Mouse (Mus musculus): ENCODE data around the gene Gm10447. TPM values are rescaled to one million over a fixed set of nuclear protein-coding genes. Genes with fewer than 3 reads are reported as not detected.
A peak's percentile ranks its signal among the peaks of the same experiment; 100 is the strongest.
"Not testable (repeated sequence)": the region's sequence is repeated elsewhere in the genome, so short reads cannot be mapped to it uniquely, and the experiment has no call there.

The Gm10447 gene
- polyA plus RNA-seq, 1 experiment from 2014 or later = 0.07 TPM

DNA sequence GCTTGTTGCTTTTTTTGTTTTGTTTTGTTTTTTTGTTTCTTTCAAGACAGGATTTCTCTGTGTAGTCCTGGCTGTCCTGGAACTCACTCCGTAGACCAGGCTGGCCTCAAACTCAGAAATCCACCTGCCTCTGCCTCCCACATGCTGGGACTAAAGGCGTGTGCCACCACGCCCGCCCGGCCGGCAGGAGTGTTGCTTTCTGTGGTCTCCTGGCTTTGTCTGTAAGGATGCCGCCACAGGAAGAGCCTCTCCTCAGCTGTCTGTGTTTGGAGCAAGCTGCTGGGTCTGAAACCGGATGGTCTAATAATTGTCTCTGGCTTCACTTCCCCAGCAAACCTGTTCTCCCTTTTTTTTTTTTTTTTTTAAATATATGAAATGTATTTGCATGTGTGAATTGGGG, 21.4 kb downstream of the Gm10447 start:
- DNase-seq = no peak
- Histone ChIP-seq H3K4me3 (replicated peaks) (no peak overlapping the region), H3K9ac (no peak overlapping the region), H3K9me3 (replicated peaks) (no peaks in the 10 kb centered on the region), H3K4me2 (no peak overlapping the region), H3K4me1 (replicated peaks) (peaks cover 33% of the 10 kb centered on the region), H3K27ac (no peak overlapping the region), H3K36me3 (no peaks in the 10 kb centered on the region), H3K27me3 (no peaks in the 10 kb centered on the region)
- WGBS (ENCODE audit: insufficient replicate concordance) = 50% methylated on average over 8 of the region's 8 CpGs
- no peak for ATAC-seq (ENCODE audit: low read depth)

DNA sequence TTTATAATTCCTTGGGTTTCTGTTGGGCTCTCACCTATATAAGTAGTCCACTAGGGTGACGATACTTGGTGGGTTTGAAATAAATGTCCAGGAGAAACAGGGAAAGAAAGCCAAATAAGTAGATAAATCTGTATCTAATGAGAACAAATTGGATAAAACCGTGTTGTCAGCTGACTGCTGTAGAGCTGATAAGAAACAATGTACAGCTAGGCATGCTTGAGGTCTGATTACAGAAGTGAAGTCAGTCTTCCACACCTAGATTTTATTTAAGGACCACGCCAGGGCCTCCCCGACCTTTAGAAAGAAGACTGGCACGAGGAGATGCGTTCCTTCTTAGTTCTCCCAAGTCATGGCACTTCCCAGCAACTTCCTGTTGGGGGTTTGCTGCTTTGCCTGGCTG, 23.9 kb downstream of the Gm10447 start:
- Histone ChIP-seq H3K27ac (no peak overlapping the region), H3K9ac (no peak overlapping the region), H3K36me3 (peaks cover 13% of the 10 kb centered on the region), H3K4me1 (replicated peaks) (peaks cover 52% of the 10 kb centered on the region), H3K27me3 (no peaks in the 10 kb centered on the region), H3K9me3 (replicated peaks) (no peaks in the 10 kb centered on the region), H3K4me3 (replicated peaks) (no peak overlapping the region), H3K4me2 (peak overlapping the region; percentile 22)
- 14% methylated on average over 6 of the region's 6 CpGs for WGBS (ENCODE audit: insufficient replicate concordance)
- no peak for ATAC-seq (ENCODE audit: low read depth)
- peak; percentile 37 for DNase-seq

DNA sequence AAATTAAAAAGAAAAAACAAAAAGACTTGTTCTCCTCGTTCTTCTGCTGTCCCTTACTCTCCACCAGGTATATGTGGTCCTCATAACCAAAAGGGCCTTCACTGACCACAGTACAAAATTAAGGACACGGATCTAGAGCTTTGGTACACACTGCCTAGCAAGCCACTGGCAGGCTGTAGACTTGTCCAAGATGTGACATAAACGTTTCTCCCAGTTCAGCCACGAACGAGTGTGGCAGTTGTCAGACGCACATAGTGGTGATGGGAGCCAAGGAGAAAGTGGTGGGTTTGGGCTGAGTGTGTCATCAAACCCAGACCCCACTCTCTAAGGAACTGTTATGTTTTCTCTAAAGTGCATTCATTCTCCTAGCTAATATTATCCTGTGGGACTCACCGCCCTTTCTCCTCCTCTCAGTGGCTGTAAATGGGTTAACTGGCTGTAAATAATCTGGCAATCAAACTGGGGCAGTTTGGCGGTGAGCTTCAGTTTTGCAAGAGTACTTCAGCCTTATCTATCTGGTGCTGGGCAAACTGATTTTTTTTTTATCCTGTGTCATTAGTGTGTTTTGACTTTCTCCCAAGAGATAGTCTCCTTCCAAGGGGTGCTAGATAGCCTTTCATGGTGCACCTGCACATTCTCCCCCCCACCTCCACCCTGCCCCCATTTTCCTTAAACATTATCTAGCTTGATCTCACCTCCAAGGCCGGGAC, 25.4 kb downstream of the Gm10447 start:
- peak overlapping the region; percentile 88 for H3K27ac ChIP-seq
- no peaks in the 10 kb centered on the region for H3K9me3 ChIP-seq (replicated peaks)
- H3K4me3 ChIP-seq (replicated peaks) = peak overlapping the region; percentile 84
- peaks cover 20% of the 10 kb centered on the region for H3K36me3 ChIP-seq
- peak; percentile 25 for ATAC-seq (ENCODE audit: low read depth)
- H3K4me2 ChIP-seq = peak overlapping the region; percentile 85
- H3K9ac ChIP-seq = peak overlapping the region; percentile 61
- H3K4me1 ChIP-seq (replicated peaks) = peaks cover 52% of the 10 kb centered on the region
- WGBS (ENCODE audit: insufficient replicate concordance) = 6% methylated on average over 9 of the region's 9 CpGs
- peak; percentile 36 for DNase-seq
- no peaks in the 10 kb centered on the region for H3K27me3 ChIP-seq

DNA sequence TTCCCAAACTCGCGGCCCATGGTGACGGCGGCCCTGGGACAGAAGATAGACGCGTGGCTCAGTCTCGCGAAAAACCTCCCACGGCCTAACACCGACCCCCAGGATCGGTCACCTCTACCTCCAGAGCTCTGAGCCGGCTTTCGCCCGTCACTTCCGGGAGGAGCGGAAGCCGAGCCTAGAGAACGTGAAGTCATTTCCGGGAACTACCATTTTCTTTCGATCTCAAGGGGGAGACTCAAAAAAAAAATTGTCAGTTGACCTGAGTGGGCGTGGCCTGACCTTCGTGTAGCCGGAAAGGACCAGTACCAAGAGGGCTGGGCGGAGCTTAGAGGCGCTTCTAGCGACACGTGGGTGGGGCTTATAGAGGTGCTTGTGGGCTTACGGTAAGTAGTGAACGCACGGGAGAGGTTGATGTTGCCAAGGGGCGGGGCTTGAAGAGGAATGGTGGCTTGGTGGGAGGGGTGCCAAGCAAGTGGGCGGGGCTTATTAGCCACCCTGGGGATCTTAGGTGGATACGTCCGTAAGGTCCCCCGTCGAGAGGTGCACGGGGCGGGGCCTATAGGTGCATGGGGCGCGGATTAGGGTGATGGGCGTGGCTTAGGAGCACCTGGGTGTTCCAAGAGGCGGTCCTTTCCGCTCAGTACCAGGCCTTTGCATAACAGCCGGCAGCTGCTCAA, 26.1 kb downstream of the Gm10447 start, which contains the start of the genes Uqcrq and Gdf9:
TSS of gene Uqcrq (minus strand) at position 162 of the 677 bp plus-strand sequence.
TSS of gene Gdf9 (plus strand) at position 354 of the 677 bp plus-strand sequence.
- Histone ChIP-seq H3K36me3 (peaks cover 20% of the 10 kb centered on the region), H3K27me3 (no peaks in the 10 kb centered on the region), H3K27ac (peak within 1 kb of the TSS; percentile 88), H3K4me3 (replicated peaks) (peak within 1 kb of the TSS; percentile 84), H3K9ac (peak within 1 kb of the TSS; percentile 89), H3K9me3 (replicated peaks) (no peaks in the 10 kb centered on the region), H3K4me2 (peak within 1 kb of the TSS; percentile 85), H3K4me1 (replicated peaks) (peaks cover 52% of the 10 kb centered on the region)
- under 1% methylated on average over 44 of the region's 44 CpGs for WGBS (ENCODE audit: insufficient replicate concordance)
- ATAC-seq (ENCODE audit: low read depth) (peak; percentile 90), DNase-seq (peak; percentile 100)

DNA sequence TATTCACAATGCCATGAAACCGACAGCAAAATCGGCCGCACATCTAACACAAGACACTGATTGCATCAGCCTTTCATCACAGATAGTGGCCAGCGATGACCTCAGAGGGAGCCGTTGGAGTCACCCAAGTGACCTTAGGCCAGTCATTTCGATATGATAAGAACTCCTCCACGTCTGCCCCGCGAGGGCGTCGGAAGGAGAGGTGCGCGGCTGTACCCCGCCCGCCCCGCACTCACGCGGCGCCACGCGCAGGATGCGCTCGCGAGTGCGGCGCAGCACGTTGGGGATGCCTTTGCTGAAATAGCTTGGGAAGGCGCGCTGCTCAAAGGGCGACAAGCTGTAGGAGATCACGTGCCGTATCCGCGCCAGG, 26.6 kb downstream of the Gm10447 start:
- peak overlapping the region; percentile 85 for H3K4me2 ChIP-seq
- ATAC-seq (ENCODE audit: low read depth) (peak; percentile 34), DNase-seq (no peak)
- peaks cover 54% of the 10 kb centered on the region for H3K4me1 ChIP-seq (replicated peaks)
- H3K27ac ChIP-seq = peak overlapping the region; percentile 88
- H3K9me3 ChIP-seq (replicated peaks) = no peaks in the 10 kb centered on the region
- H3K36me3 ChIP-seq = peaks cover 20% of the 10 kb centered on the region
- peak overlapping the region; percentile 89 for H3K9ac ChIP-seq
- H3K4me3 ChIP-seq (replicated peaks) = peak overlapping the region; percentile 84
- no peaks in the 10 kb centered on the region for H3K27me3 ChIP-seq
- under 1% methylated on average over 34 of the region's 34 CpGs for WGBS (ENCODE audit: insufficient replicate concordance)

DNA sequence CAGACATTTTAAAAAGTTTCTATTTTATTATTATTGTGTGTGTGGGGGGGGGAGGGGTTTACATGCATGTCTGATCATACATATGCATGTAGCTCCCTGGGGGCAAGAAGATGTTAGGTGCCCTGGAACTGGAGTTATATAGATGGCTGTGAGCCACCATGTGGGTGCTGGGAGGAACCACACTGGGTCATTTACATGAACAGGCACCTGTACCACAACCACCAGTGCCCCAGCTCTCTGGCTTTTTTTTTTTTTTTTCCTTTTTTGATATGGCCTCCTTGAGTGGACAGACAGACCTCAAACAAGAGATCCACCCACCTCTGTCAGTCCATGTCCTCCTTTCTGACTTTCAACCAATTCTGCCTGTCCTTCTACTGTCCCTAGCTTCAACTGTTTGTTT, 27.7 kb downstream of the Gm10447 start:
- Histone ChIP-seq H3K9me3 (replicated peaks) (no peaks in the 10 kb centered on the region), H3K4me2 (peak overlapping the region; percentile 85), H3K4me1 (replicated peaks) (peaks cover 58% of the 10 kb centered on the region), H3K4me3 (replicated peaks) (peak overlapping the region; percentile 84), H3K27ac (peak overlapping the region; percentile 88; the same call in 1 of the 2 replicates), H3K36me3 (peaks cover 20% of the 10 kb centered on the region), H3K9ac (peak overlapping the region; percentile 89), H3K27me3 (no peaks in the 10 kb centered on the region)
- no peak for ATAC-seq (ENCODE audit: low read depth)
- DNase-seq = no peak

DNA sequence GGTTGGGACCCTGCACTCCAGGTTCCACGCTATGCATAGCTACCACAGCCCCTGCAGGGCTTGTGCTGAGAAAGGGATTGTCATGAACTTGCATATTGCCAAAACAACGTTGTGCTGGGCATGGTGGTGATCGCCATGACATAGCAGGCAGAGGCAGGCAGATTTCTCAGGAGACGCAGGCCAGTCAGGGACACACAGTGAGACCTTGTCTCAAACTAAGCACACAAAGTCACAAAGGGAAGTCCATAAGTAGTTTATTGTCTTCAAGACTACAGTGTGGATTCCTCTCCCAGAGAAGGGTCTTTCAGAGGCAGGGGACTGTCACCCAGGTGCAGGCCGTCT, 28.2 kb downstream of the Gm10447 start:
- H3K4me2 ChIP-seq = no peak overlapping the region
- H3K27ac ChIP-seq = no peak overlapping the region
- no peak for DNase-seq
- 80% methylated on average over 5 of the region's 5 CpGs for WGBS (ENCODE audit: insufficient replicate concordance)
- ATAC-seq (ENCODE audit: low read depth) = no peak
- H3K27me3 ChIP-seq = no peaks in the 10 kb centered on the region
- H3K36me3 ChIP-seq = peaks cover 20% of the 10 kb centered on the region
- H3K4me3 ChIP-seq (replicated peaks) = no peak overlapping the region
- H3K9me3 ChIP-seq (replicated peaks) = no peaks in the 10 kb centered on the region
- no peak overlapping the region for H3K9ac ChIP-seq
- H3K4me1 ChIP-seq (replicated peaks) = peaks cover 56% of the 10 kb centered on the region

DNA sequence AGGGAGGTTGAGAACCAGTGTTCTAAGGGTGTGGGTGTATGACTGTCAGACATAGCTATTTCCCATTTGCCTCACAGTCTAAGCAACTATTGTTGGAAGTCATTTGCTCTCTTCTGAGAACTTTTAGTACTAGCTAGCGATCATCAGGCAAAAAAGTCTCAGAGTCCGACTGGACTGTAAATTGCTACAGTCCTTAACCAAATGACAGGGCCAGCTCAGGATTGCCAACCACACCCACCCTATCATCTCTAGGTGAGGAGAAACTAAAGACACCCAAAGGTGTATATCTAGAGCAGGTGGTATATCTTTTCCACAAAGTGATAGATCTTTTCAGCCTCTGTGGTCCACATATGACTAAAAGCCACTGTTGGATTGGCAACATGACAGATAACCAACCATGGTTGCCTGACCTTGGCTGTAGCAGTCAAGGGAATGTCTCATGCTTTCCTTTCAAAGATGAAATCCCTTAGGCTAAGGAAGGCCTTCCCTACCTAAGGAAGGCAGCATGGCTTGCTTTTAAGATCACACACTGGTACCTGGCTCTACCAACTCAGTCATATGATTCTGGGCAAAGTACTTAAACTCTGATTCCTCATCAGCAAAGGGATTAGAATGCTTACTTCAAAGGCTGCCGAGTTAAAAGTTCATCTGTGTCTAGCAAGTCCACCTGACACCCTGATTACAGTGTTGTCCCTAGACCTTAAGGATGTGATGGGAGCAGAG, 28.8 kb downstream of the Gm10447 start:
- no peak overlapping the region for H3K4me3 ChIP-seq (replicated peaks)
- H3K27ac ChIP-seq = no peak overlapping the region
- no peak for ATAC-seq (ENCODE audit: low read depth)
- DNase-seq = no peak
- no peaks in the 10 kb centered on the region for H3K27me3 ChIP-seq
- H3K4me1 ChIP-seq (replicated peaks) = peaks cover 51% of the 10 kb centered on the region
- no peak overlapping the region for H3K4me2 ChIP-seq
- H3K9me3 ChIP-seq (replicated peaks) = no peaks in the 10 kb centered on the region
- peaks cover 20% of the 10 kb centered on the region for H3K36me3 ChIP-seq
- WGBS (ENCODE audit: insufficient replicate concordance) = 81% methylated on average over 3 of the region's 3 CpGs
- no peak overlapping the region for H3K9ac ChIP-seq

DNA sequence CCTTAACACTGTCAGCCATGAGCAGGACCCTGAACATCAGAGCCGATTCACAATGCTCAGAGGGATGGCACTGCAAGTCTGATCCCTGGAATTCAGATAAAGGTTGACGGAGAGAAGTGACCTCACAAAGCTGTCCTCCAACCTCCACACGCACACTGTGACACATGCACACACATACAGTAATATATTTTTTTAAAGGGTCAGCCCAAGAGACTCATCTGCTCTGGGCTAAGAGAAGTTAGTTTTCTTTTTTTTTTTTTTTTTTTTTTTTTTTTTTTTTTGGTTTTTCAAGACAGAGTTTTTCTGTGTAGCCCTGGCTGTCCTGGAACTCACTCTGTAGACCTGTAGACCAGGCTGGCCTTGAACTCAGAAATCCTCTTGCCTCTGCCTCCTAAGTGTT, 30.0 kb downstream of the Gm10447 start:
- not testable (repeated sequence) for ATAC-seq (ENCODE audit: low read depth); H3K9ac ChIP-seq; H3K27ac ChIP-seq; DNase-seq; H3K9me3 ChIP-seq (replicated peaks); H3K27me3 ChIP-seq; H3K4me2 ChIP-seq; H3K4me3 ChIP-seq (replicated peaks)
- WGBS (ENCODE audit: insufficient replicate concordance) = 83% methylated on average over 3 of the region's 3 CpGs
- Histone ChIP-seq H3K36me3 (peaks cover 20% of the 10 kb centered on the region), H3K4me1 (replicated peaks) (peaks cover 38% of the 10 kb centered on the region)

DNA sequence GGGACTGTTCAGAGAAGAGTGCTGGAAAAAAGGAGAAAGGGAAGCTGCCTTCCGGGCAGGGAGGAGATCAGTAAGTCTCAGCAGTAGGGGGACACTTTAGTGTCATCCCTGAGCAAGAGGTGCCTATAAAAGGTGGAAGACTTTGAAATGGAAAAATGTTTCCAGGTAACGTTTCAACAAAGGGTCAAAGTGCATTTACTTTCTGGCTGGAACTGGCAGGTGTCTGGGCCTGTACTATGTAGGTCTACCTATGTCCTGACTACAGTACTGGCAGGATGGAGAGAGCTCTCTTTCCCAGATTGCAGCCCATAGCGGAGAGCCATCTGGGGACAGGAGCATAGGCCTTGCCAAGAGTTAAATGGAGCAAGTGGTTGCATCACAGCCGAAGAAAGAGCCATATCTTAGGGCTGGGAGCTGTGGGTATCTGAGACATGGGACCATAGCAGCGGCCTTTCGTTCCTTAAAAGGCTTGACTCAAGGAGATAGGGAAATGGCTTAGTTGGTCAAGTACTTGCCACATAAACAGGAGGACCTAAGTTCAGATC, 31.1 kb downstream of the Gm10447 start:
- no peaks in the 10 kb centered on the region for H3K9me3 ChIP-seq (replicated peaks)
- H3K27ac ChIP-seq = peak overlapping the region; percentile 58; the same call in 1 of the 2 replicates
- H3K4me3 ChIP-seq (replicated peaks) = no peak overlapping the region
- no peak for ATAC-seq (ENCODE audit: low read depth)
- no peaks in the 10 kb centered on the region for H3K27me3 ChIP-seq
- no peak overlapping the region for H3K9ac ChIP-seq
- DNase-seq = no peak
- H3K4me1 ChIP-seq (replicated peaks) = peaks cover 30% of the 10 kb centered on the region
- H3K36me3 ChIP-seq = peaks cover 20% of the 10 kb centered on the region
- WGBS (ENCODE audit: insufficient replicate concordance) = 69% methylated on average over 6 of the region's 6 CpGs
- H3K4me2 ChIP-seq = no peak overlapping the region

DNA sequence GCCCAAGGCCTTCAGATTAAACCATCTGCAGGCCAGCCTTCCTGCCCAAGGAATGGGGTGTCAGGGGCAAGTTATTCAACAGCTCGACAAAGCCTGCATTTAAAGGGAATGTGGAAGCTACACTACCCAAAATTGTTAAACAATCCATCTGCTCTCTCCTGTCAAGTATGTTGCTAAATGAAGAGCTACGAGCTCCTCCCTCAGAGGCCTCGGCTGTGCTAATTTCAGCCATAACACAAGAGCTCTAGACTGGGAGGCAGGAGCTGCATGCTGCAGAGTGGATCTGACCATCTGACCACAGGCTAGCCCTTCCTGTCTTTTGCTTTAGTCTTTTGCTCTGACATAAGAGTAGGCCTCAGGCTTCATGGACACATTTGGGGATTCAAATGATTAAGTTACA, 31.7 kb downstream of the Gm10447 start:
- peaks cover 20% of the 10 kb centered on the region for H3K36me3 ChIP-seq
- no peak for ATAC-seq (ENCODE audit: low read depth)
- 59% methylated on average over 3 of the region's 3 CpGs for WGBS (ENCODE audit: insufficient replicate concordance)
- peaks cover 30% of the 10 kb centered on the region for H3K4me1 ChIP-seq (replicated peaks)
- no peaks in the 10 kb centered on the region for H3K27me3 ChIP-seq
- peak overlapping the region; percentile 58 for H3K27ac ChIP-seq
- H3K4me2 ChIP-seq = no peak overlapping the region
- no peaks in the 10 kb centered on the region for H3K9me3 ChIP-seq (replicated peaks)
- DNase-seq = no peak
- no peak overlapping the region for H3K9ac ChIP-seq
- no peak overlapping the region for H3K4me3 ChIP-seq (replicated peaks)

Data from liver, embryonic 13.5 days (tissue).